Mouse (Mus musculus) stomach, embryonic 15.5 days (tissue): ENCODE measurements around the gene Sdf2. TPM values are rescaled to one million over a fixed set of nuclear protein-coding genes. Genes with fewer than 3 reads are reported as not detected.
"Not testable (repeated sequence)": the region's sequence is repeated elsewhere in the genome, so short reads cannot be mapped to it uniquely, and the experiment has no call there.

Experiments
- ATAC-seq: fragments of 200-750 bp; cut with Nextera tagmentation; 2 replicates; pipeline ENCODE4 v1.8.0; 2017; ENCODE audit warnings: low read depth, moderate number of reproducible peaks, moderate TSS enrichment; ENCODE audit not compliant: insufficient read depth, low FRiP score
- H3K27ac ChIP-seq: fragments of 300-500 bp; sonication (generic); 2 replicates; pipeline ENCODE4 v1.5.1; 2015; ENCODE audit warnings: mild to moderate bottlenecking, inconsistent platforms
- H3K27me3 ChIP-seq: fragments of 300-500 bp; sonication (generic); replicated peaks from 2 replicates; pipeline ENCODE4 v1.6.1; 2015; ENCODE audit warnings: inconsistent platforms
- H3K36me3 ChIP-seq: fragments of 300-500 bp; sonication (generic); 2 replicates; pipeline ENCODE4 v1.6.1; 2015; ENCODE audit warnings: inconsistent platforms
- H3K4me1 ChIP-seq: fragments of 300-500 bp; sonication (generic); 2 replicates; pipeline ENCODE4 v1.6.1; 2015; ENCODE audit warnings: inconsistent platforms
- H3K4me2 ChIP-seq: fragments of 300-500 bp; sonication (generic); 2 replicates; pipeline ENCODE4 v1.6.1; 2015; ENCODE audit warnings: mild to moderate bottlenecking, inconsistent platforms
- H3K4me3 ChIP-seq: fragments of 300-500 bp; sonication (generic); replicated peaks from 2 replicates; pipeline ENCODE4 v1.5.1; 2015; ENCODE audit warnings: inconsistent platforms
- H3K9ac ChIP-seq: fragments of 300-500 bp; sonication (generic); 2 replicates; pipeline ENCODE4 v1.6.1; 2015; ENCODE audit warnings: inconsistent platforms
- H3K9me3 ChIP-seq: fragments of 300-500 bp; sonication (generic); 2 replicates; pipeline ENCODE4 v1.6.1; 2016; ENCODE audit warnings: inconsistent platforms
- WGBS: fragments of 180-500 bp; shearing (Covaris S2); methylation state at CpG from one replicate; pipeline ENCODE4 v1.1.7; 2015; 5-methylcytosine and 5-hydroxymethylcytosine counted together
- polyA plus RNA-seq: library from polyadenylated mRNA; unstranded; fragments of >200 nt; fragmentation: Nextera tagmentation; extraction: Ambion mirVana; gene quantifications from 2 replicates; pipeline ENCODE4 v1.2.1, GENCODE M21; 2015

Gene Sdf2
- polyA plus RNA-seq, 1 experiment from 2014 or later, result 89.7 TPM

- no peaks in the 10 kb centered on the region for H3K27me3 ChIP-seq
- H3K9ac ChIP-seq, result no peak overlapping the region
- peaks cover 74% of the 10 kb centered on the region for H3K36me3 ChIP-seq
- no peak overlapping the region for H3K27ac ChIP-seq
- 89% methylated on average over 13 of the region's 13 CpGs for WGBS
- H3K4me2 ChIP-seq, result no peak overlapping the region
- no peaks in the 10 kb centered on the region for H3K9me3 ChIP-seq
- no peaks in the 10 kb centered on the region for H3K4me1 ChIP-seq
- no peak for ATAC-seq
- H3K4me3 ChIP-seq, result no peak overlapping the region
These were observed 26.4 kb downstream of the Sdf2 start for GRCm38 (mm10) chr11:78271986-78272385.

GRCm38 (mm10) chr11:78275596-78275995 is 30.1 kb downstream of the Sdf2 start:
- Histone ChIP-seq H3K4me2 (no peak overlapping the region), H3K27me3 (no peaks in the 10 kb centered on the region), H3K9ac (no peak overlapping the region), H3K4me1 (no peaks in the 10 kb centered on the region), H3K27ac (no peak overlapping the region), H3K4me3 (no peak overlapping the region), H3K36me3 (peaks cover 82% of the 10 kb centered on the region), H3K9me3 (no peaks in the 10 kb centered on the region)
- WGBS, result 96% methylated on average over 1 of the region's 1 CpGs
- ATAC-seq, result no peak

GRCm38 (mm10) chr11:78276169-78276568 is 30.6 kb downstream of the Sdf2 start:
- H3K9me3 ChIP-seq, result not testable (repeated sequence)

GRCm38 (mm10) chr11:78278853-78279252 is 33.3 kb downstream of the Sdf2 start:
- no peak overlapping the region for H3K9ac ChIP-seq
- H3K36me3 ChIP-seq, result peaks cover 82% of the 10 kb centered on the region
- no peaks in the 10 kb centered on the region for H3K27me3 ChIP-seq
- no peak for ATAC-seq
- WGBS, result 78% methylated on average over 7 of the region's 7 CpGs
- no peak overlapping the region for H3K4me2 ChIP-seq
- no peaks in the 10 kb centered on the region for H3K4me1 ChIP-seq
- no peak overlapping the region for H3K27ac ChIP-seq
- H3K9me3 ChIP-seq, result no peaks in the 10 kb centered on the region
- no peak overlapping the region for H3K4me3 ChIP-seq

More at GRCm38 (mm10) chr11:78276169-78276568, 30.6 kb downstream of the Sdf2 start:
- H3K4me1 ChIP-seq, H3K27ac ChIP-seq, H3K27me3 ChIP-seq, H3K4me3 ChIP-seq, H3K9ac ChIP-seq, H3K4me2 ChIP-seq, ATAC-seq: not testable (repeated sequence)
- H3K36me3 ChIP-seq, result peaks cover 85% of the 10 kb centered on the region
- WGBS, result 93% methylated on average over 4 of the region's 4 CpGs

GRCm38 (mm10) chr11:78279586-78279985 is 34.0 kb downstream of the Sdf2 start:
- 86% methylated on average over 4 of the region's 4 CpGs for WGBS
- no peak for ATAC-seq
- H3K27ac ChIP-seq, result no peak overlapping the region
- H3K4me2 ChIP-seq, result no peak overlapping the region
- no peaks in the 10 kb centered on the region for H3K4me1 ChIP-seq
- no peak overlapping the region for H3K4me3 ChIP-seq
- H3K9me3 ChIP-seq, result no peaks in the 10 kb centered on the region
- H3K36me3 ChIP-seq, result peaks cover 82% of the 10 kb centered on the region
- H3K27me3 ChIP-seq, result no peaks in the 10 kb centered on the region
- no peak overlapping the region for H3K9ac ChIP-seq

- 83% methylated on average over 7 of the region's 7 CpGs for WGBS
- H3K36me3 ChIP-seq, result peaks cover 51% of the 10 kb centered on the region
- H3K4me3 ChIP-seq, result no peak overlapping the region
- H3K4me2 ChIP-seq, result no peak overlapping the region
- H3K9ac ChIP-seq, result no peak overlapping the region
- H3K27me3 ChIP-seq, result no peaks in the 10 kb centered on the region
- ATAC-seq, result no peak
- H3K4me1 ChIP-seq, result no peaks in the 10 kb centered on the region
- H3K9me3 ChIP-seq, result no peaks in the 10 kb centered on the region
- H3K27ac ChIP-seq, result no peak overlapping the region
These were observed 43.7 kb downstream of the Sdf2 start for GRCm38 (mm10) chr11:78289146-78289763.

GRCm38 (mm10) chr11:78290654-78291053 is 45.1 kb downstream of the Sdf2 start, which contains the start of gene BC030499:
Gene BC030499 (plus strand): TSS chr11:78290841.
- Histone ChIP-seq H3K9me3 (no peaks in the 10 kb centered on the region), H3K27me3 (no peaks in the 10 kb centered on the region), H3K4me3 (no peak within 1 kb of the TSS), H3K4me2 (no peak within 1 kb of the TSS), H3K36me3 (peaks cover 38% of the 10 kb centered on the region), H3K4me1 (no peaks in the 10 kb centered on the region), H3K9ac (no peak within 1 kb of the TSS), H3K27ac (no peak within 1 kb of the TSS)
- no peak for ATAC-seq
- WGBS, result 87% methylated on average over 4 of the region's 4 CpGs

- no peak for ATAC-seq
- Histone ChIP-seq H3K4me2 (no peak overlapping the region), H3K27me3 (no peaks in the 10 kb centered on the region), H3K9ac (no peak overlapping the region), H3K27ac (no peak overlapping the region), H3K4me1 (no peaks in the 10 kb centered on the region), H3K4me3 (no peak overlapping the region), H3K36me3 (peaks cover 11% of the 10 kb centered on the region; the same call in 1 of the 2 replicates), H3K9me3 (no peaks in the 10 kb centered on the region)
- WGBS, result 90% methylated on average over 6 of the region's 6 CpGs
These were observed 49.0 kb downstream of the Sdf2 start for GRCm38 (mm10) chr11:78294585-78294984.

- no peaks in the 10 kb centered on the region for H3K4me1 ChIP-seq
- H3K36me3 ChIP-seq, result 0 out of 2 replicates have a peak, but pooled peaks cover 9% of the 10 kb centered on the region
- no peaks in the 10 kb centered on the region for H3K27me3 ChIP-seq
- peak overlapping the region; percentile 81 for H3K4me2 ChIP-seq
- 61% methylated on average over 7 of the region's 7 CpGs for WGBS
- H3K9me3 ChIP-seq, result no peaks in the 10 kb centered on the region
- H3K27ac ChIP-seq, result peak overlapping the region; percentile 62
- no peak for ATAC-seq
- no peak overlapping the region; the same call in 1 of the 2 replicates for H3K9ac ChIP-seq
- peak overlapping the region; percentile 68 for H3K4me3 ChIP-seq
These were observed 55.4 kb downstream of the Sdf2 start for GRCm38 (mm10) chr11:78300917-78301316.

- Histone ChIP-seq H3K9ac (peak within 1 kb of the TSS; percentile 40), H3K9me3 (no peaks in the 10 kb centered on the region), H3K4me3 (peak within 1 kb of the TSS; percentile 68), H3K36me3 (peaks cover 9% of the 10 kb centered on the region; the same call in 1 of the 2 replicates), H3K27me3 (no peaks in the 10 kb centered on the region), H3K4me2 (peak within 1 kb of the TSS; percentile 81), H3K4me1 (no peaks in the 10 kb centered on the region), H3K27ac (peak within 1 kb of the TSS; percentile 62)
- under 1% methylated on average over 49 of the region's 49 CpGs for WGBS
- ATAC-seq, result peak; percentile 99
These were observed 56.0 kb downstream of the Sdf2 start, which contains the start of gene Spag5 for GRCm38 (mm10) chr11:78301357-78302084. Gene Spag5 (plus strand): TSS chr11:78301529.
